Mouse (Mus musculus) macrophage (primary cell): ENCODE measurements around the gene Bcl9. TPM values are rescaled to one million over a fixed set of nuclear protein-coding genes. Genes with fewer than 3 reads are reported as not detected.

Experiments
- H3K27ac ChIP-seq: fragments of 350-480 bp; formaldehyde crosslinking; 2 replicates; pipeline ENCODE4 v1.9.0; 2021
- H3K36me3 ChIP-seq: fragments of 350-480 bp; formaldehyde crosslinking; 2 replicates; pipeline ENCODE4 v1.9.0; 2021; ENCODE audit errors: inconsistent target
- H3K4me3 ChIP-seq: fragments of 350-480 bp; formaldehyde crosslinking; 2 replicates; pipeline ENCODE4 v1.9.0; 2021; ENCODE audit errors: inconsistent target
- H3K79me2 ChIP-seq: fragments of 350-480 bp; formaldehyde crosslinking; 2 replicates; pipeline ENCODE4 v1.9.0; 2021; ENCODE audit errors: inconsistent target
- WGBS: methylation state at CpG from one replicate; pipeline ENCODE4 v1.1.7; 2026; ENCODE audit warnings: inconsistent platforms; ENCODE audit not compliant: missing documents; 5-methylcytosine and 5-hydroxymethylcytosine counted together
- polyA plus RNA-seq: library from polyadenylated mRNA; stranded (reverse); fragments of 250-400 nt; gene quantifications from 3 replicates; pipeline ENCODE4 v1.2.4, GENCODE M21; 2018; ENCODE audit warnings: inconsistent platforms

Bcl9 gene
- polyA plus RNA-seq, 1 experiment from 2014 or later: 19.3 TPM

- WGBS: 5% methylated on average over 13 of the region's 14 CpGs
- Histone ChIP-seq H3K4me3 (no peak overlapping the region; the same call in 1 of the 2 replicates), H3K27ac (peak overlapping the region; percentile 28), H3K36me3 (peaks cover 11% of the 10 kb centered on the region; the same call in 1 of the 2 replicates), H3K79me2 (no peaks in the 10 kb centered on the region)
These were observed 93.8 kb downstream of the Bcl9 start for GRCm38 (mm10) chr3:97203880-97204279.

- Histone ChIP-seq H3K36me3 (peaks cover 11% of the 10 kb centered on the region; the same call in 1 of the 2 replicates), H3K27ac (no peak overlapping the region), H3K79me2 (no peaks in the 10 kb centered on the region), H3K4me3 (no peak overlapping the region)
- WGBS: 73% methylated on average over 5 of the region's 5 CpGs
These were observed 95.8 kb downstream of the Bcl9 start for GRCm38 (mm10) chr3:97201943-97202342.

GRCm38 (mm10) chr3:97199261-97199660, 98.5 kb downstream of the Bcl9 start:
- Histone ChIP-seq H3K79me2 (no peaks in the 10 kb centered on the region), H3K36me3 (no peaks in the 10 kb centered on the region), H3K27ac (no peak overlapping the region), H3K4me3 (no peak overlapping the region)
- WGBS: 79% methylated on average over 4 of the region's 4 CpGs

- Histone ChIP-seq H3K79me2 (no peaks in the 10 kb centered on the region), H3K27ac (no peak overlapping the region), H3K36me3 (no peaks in the 10 kb centered on the region), H3K4me3 (no peak overlapping the region)
- WGBS: 93% methylated on average over 8 of the region's 8 CpGs
These were observed 101.1 kb downstream of the Bcl9 start for GRCm38 (mm10) chr3:97196571-97196970.

GRCm38 (mm10) chr3:97185098-97185860, 112.4 kb downstream of the Bcl9 start:
- H3K36me3 ChIP-seq: no peaks in the 10 kb centered on the region
- WGBS: 44% methylated on average over 8 of the region's 10 CpGs
- no peak overlapping the region for H3K27ac ChIP-seq
- H3K79me2 ChIP-seq: no peaks in the 10 kb centered on the region
- no peak overlapping the region for H3K4me3 ChIP-seq

GRCm38 (mm10) chr3:97183810-97184209, 113.9 kb downstream of the Bcl9 start:
- Histone ChIP-seq H3K36me3 (no peaks in the 10 kb centered on the region), H3K27ac (no peak overlapping the region), H3K79me2 (no peaks in the 10 kb centered on the region), H3K4me3 (no peak overlapping the region)
- WGBS: 42% methylated on average over 3 of the region's 3 CpGs

GRCm38 (mm10) chr3:97180527-97180926, 117.2 kb downstream of the Bcl9 start:
- 35% methylated on average over 6 of the region's 6 CpGs for WGBS
- no peak overlapping the region for H3K4me3 ChIP-seq
- no peak overlapping the region for H3K27ac ChIP-seq
- H3K79me2 ChIP-seq: no peaks in the 10 kb centered on the region
- H3K36me3 ChIP-seq: no peaks in the 10 kb centered on the region

- H3K79me2 ChIP-seq: no peaks in the 10 kb centered on the region
- H3K36me3 ChIP-seq: no peaks in the 10 kb centered on the region
- H3K27ac ChIP-seq: no peak overlapping the region
- no peak overlapping the region for H3K4me3 ChIP-seq
- 80% methylated on average over 6 of the region's 6 CpGs for WGBS
These were observed 118.8 kb downstream of the Bcl9 start for GRCm38 (mm10) chr3:97178885-97179284.

GRCm38 (mm10) chr3:97172632-97173031, 125.1 kb downstream of the Bcl9 start:
- Histone ChIP-seq H3K79me2 (no peaks in the 10 kb centered on the region), H3K27ac (no peak overlapping the region), H3K4me3 (no peak overlapping the region), H3K36me3 (no peaks in the 10 kb centered on the region)
- WGBS: 98% methylated on average over 5 of the region's 5 CpGs

GRCm38 (mm10) chr3:97172231-97172630, 125.5 kb downstream of the Bcl9 start:
- WGBS: 86% methylated on average over 9 of the region's 9 CpGs
- Histone ChIP-seq H3K27ac (no peak overlapping the region), H3K4me3 (no peak overlapping the region), H3K79me2 (no peaks in the 10 kb centered on the region), H3K36me3 (no peaks in the 10 kb centered on the region)

- WGBS: 91% methylated on average over 6 of the region's 6 CpGs
- no peaks in the 10 kb centered on the region for H3K36me3 ChIP-seq
- no peaks in the 10 kb centered on the region for H3K79me2 ChIP-seq
- no peak overlapping the region for H3K27ac ChIP-seq
- no peak overlapping the region for H3K4me3 ChIP-seq
These were observed 126.2 kb downstream of the Bcl9 start for GRCm38 (mm10) chr3:97171531-97171930.

- no peaks in the 10 kb centered on the region for H3K79me2 ChIP-seq
- H3K36me3 ChIP-seq: no peaks in the 10 kb centered on the region
- no peak overlapping the region for H3K27ac ChIP-seq
- no peak overlapping the region for H3K4me3 ChIP-seq
- 68% methylated on average over 4 of the region's 4 CpGs for WGBS
These were observed 130.6 kb downstream of the Bcl9 start for GRCm38 (mm10) chr3:97167126-97167525.

GRCm38 (mm10) chr3:97164477-97164876, 133.2 kb downstream of the Bcl9 start:
- H3K79me2 ChIP-seq: peaks cover 15% of the 10 kb centered on the region; the same call in 1 of the 2 replicates
- 87% methylated on average over 4 of the region's 4 CpGs for WGBS
- no peak overlapping the region for H3K4me3 ChIP-seq
- no peaks in the 10 kb centered on the region for H3K36me3 ChIP-seq
- H3K27ac ChIP-seq: no peak overlapping the region

GRCm38 (mm10) chr3:97161773-97162172, 135.9 kb downstream of the Bcl9 start:
- Histone ChIP-seq H3K79me2 (peaks cover 15% of the 10 kb centered on the region; the same call in 1 of the 2 replicates), H3K36me3 (no peaks in the 10 kb centered on the region), H3K27ac (no peak overlapping the region), H3K4me3 (no peak overlapping the region)
- WGBS: 61% methylated on average over 4 of the region's 4 CpGs

GRCm38 (mm10) chr3:97160908-97161307, 136.8 kb downstream of the Bcl9 start:
- no peaks in the 10 kb centered on the region for H3K36me3 ChIP-seq
- H3K4me3 ChIP-seq: no peak overlapping the region
- WGBS: 93% methylated on average over 10 of the region's 10 CpGs
- H3K79me2 ChIP-seq: peaks cover 15% of the 10 kb centered on the region; the same call in 1 of the 2 replicates
- H3K27ac ChIP-seq: no peak overlapping the region
